Mouse (Mus musculus) liver, adult (tissue): ENCODE measurements around the gene Sp2.

ENCODE experiments used
- GATA4 ChIP-seq: IDR thresholded peaks from 2 replicates; pipeline ENCODE4 v1.6.1; 2014; ENCODE audit warnings: mild to moderate bottlenecking, low read length; ENCODE audit not compliant: insufficient replicate concordance

Sp2 gene

GRCm38 (mm10) chr11:96941989-96942590 lies 40.7 kb downstream of the Sp2 start:
- TF ChIP-seq GATA4 = no peak

GRCm38 (mm10) chr11:96940578-96941465 lies 41.9 kb downstream of the Sp2 start:
- no peak for TF ChIP-seq GATA4

- TF ChIP-seq GATA4 = no peak
Measured at GRCm38 (mm10) chr11:96938426-96938800, 44.3 kb downstream of the Sp2 start.

- TF ChIP-seq GATA4 = no peak
Measured at GRCm38 (mm10) chr11:96937549-96938425, 45.0 kb downstream of the Sp2 start.

GRCm38 (mm10) chr11:96935872-96936650 lies 46.7 kb downstream of the Sp2 start:
- TF ChIP-seq GATA4 = no peak

GRCm38 (mm10) chr11:96934921-96935356 lies 47.8 kb downstream of the Sp2 start:
- no peak for TF ChIP-seq GATA4

- TF ChIP-seq GATA4 = no peak
Measured at GRCm38 (mm10) chr11:96933562-96934276, 49.0 kb downstream of the Sp2 start.

GRCm38 (mm10) chr11:96931327-96932062 lies 51.3 kb downstream of the Sp2 start:
- no peak for TF ChIP-seq GATA4

- no peak for TF ChIP-seq GATA4
Measured at GRCm38 (mm10) chr11:96929766-96930331, 52.9 kb downstream of the Sp2 start.

- no peak for TF ChIP-seq GATA4
Measured at GRCm38 (mm10) chr11:96929096-96929765, 53.5 kb downstream of the Sp2 start.

GRCm38 (mm10) chr11:96928691-96929090 lies 54.1 kb downstream of the Sp2 start:
- no peak for TF ChIP-seq GATA4

- no peak for TF ChIP-seq GATA4
Measured at GRCm38 (mm10) chr11:96928088-96928487, 54.7 kb downstream of the Sp2 start, which contains the start of gene Prr15l. Prr15l (plus strand) TSS chr11:96928104.
